Mouse (Mus musculus) CH12.LX (cell line): ENCODE data around the gene Tubb5. TPM values are rescaled to one million over a fixed set of nuclear protein-coding genes. Genes with fewer than 3 reads are reported as not detected.

Experiments used
- DNase-seq: peaks from one replicate; pipeline ENCODE4 v3.0.0-alpha.2; 2013; ENCODE audit errors: extremely low read depth
- H3K27ac ChIP-seq: 2 replicates; pipeline ENCODE4 v1.5.1; 2012; ENCODE audit warnings: low read depth, mild to moderate bottlenecking, control low read depth, moderate library complexity; ENCODE audit not compliant: insufficient read depth
- H3K27me3 ChIP-seq: replicated peaks from 2 replicates; pipeline ENCODE3; 2012; ENCODE audit warnings: inconsistent platforms
- H3K36me3 ChIP-seq, 2 experiments: replicated peaks in 1 of 2; 2 replicates each; pipeline versions ENCODE3 to v1.6.1; 2012; ENCODE audit warnings: inconsistent platforms in 1 of 2, low read length in 1 of 2, mild to moderate bottlenecking in 1 of 2, mixed read lengths in 1 of 2, moderate library complexity in 1 of 2; ENCODE audit not compliant: control insufficient read depth in 1 of 2, insufficient read depth in 1 of 2
- H3K4me1 ChIP-seq, 2 experiments: 2 replicates each; pipeline ENCODE4 v1.6.1; 2012; ENCODE audit warnings: inconsistent platforms in 1 of 2, moderate library complexity in 1 of 2; ENCODE audit not compliant: insufficient read depth in 2 of 2, control insufficient read depth in 1 of 2
- H3K4me2 ChIP-seq: 2 replicates; pipeline ENCODE4 v1.6.1; 2012; ENCODE audit warnings: low read depth, mild to moderate bottlenecking, control low read depth; ENCODE audit not compliant: poor library complexity, insufficient read depth, severe bottlenecking
- H3K4me3 ChIP-seq, 3 experiments: fragments of 150-350 bp in 1 of 3; sonication (generic) in 1 of 3; replicated peaks in 1 of 3; 2 replicates each; pipeline versions ENCODE3 to v1.5.1; 2011 to 2012; ENCODE audit warnings: low read depth in 2 of 3, low read length in 2 of 3, mild to moderate bottlenecking in 2 of 3, moderate library complexity in 2 of 3, control low read depth in 1 of 3, improper control_type of control experiment in 1 of 3, inconsistent platforms in 1 of 3, mixed read lengths in 1 of 3; ENCODE audit not compliant: poor library complexity in 1 of 3
- H3K79me2 ChIP-seq: replicated peaks from 2 replicates; pipeline ENCODE4 v1.6.1; 2012; ENCODE audit warnings: mild to moderate bottlenecking, moderate library complexity; ENCODE audit not compliant: control insufficient read depth, poor library complexity, insufficient read depth, severe bottlenecking; ENCODE audit errors: extremely low read depth
- H3K9ac ChIP-seq: 2 replicates; pipeline ENCODE4 v1.6.1; 2012; ENCODE audit warnings: low read depth, mild to moderate bottlenecking, control low read depth, moderate library complexity; ENCODE audit not compliant: insufficient read depth
- H3K9me3 ChIP-seq: replicated peaks from 2 replicates; pipeline ENCODE3; 2012; ENCODE audit warnings: low read length, inconsistent platforms, mixed read lengths
- BHLHE40 ChIP-seq: IDR thresholded peaks from 2 replicates; pipeline ENCODE4 v1.6.1; 2011; ENCODE audit warnings: mild to moderate bottlenecking, low read depth, low read length, improper control_type of control experiment
- CHD1 ChIP-seq: IDR thresholded peaks from 2 replicates; pipeline ENCODE4 v1.6.1; 2012; ENCODE audit warnings: low read depth, low read length, improper control_type of control experiment, inconsistent platforms
- CHD2 ChIP-seq: IDR thresholded peaks from 2 replicates; pipeline ENCODE4 v1.6.1; 2011; ENCODE audit warnings: low read length, improper control_type of control experiment
- E2F4 ChIP-seq: IDR thresholded peaks from 2 replicates; pipeline ENCODE4 v1.6.1; 2011; ENCODE audit warnings: low read depth, low read length, improper control_type of control experiment; ENCODE audit not compliant: insufficient replicate concordance
- ELF1 ChIP-seq: IDR thresholded peaks from 2 replicates; pipeline ENCODE4 v1.6.1; 2014; ENCODE audit warnings: low read depth, mild to moderate bottlenecking, inconsistent platforms, low read length, improper control_type of control experiment
- GABPA ChIP-seq: IDR thresholded peaks from 2 replicates; pipeline ENCODE4 v1.6.1; 2012; ENCODE audit warnings: low read depth, low read length, improper control_type of control experiment, inconsistent platforms; ENCODE audit not compliant: insufficient replicate concordance
- HCFC1 ChIP-seq: IDR thresholded peaks from 2 replicates; pipeline ENCODE4 v1.6.1; 2012; ENCODE audit warnings: low read depth, mild to moderate bottlenecking, inconsistent platforms, low read length, improper control_type of control experiment
- IRF4 ChIP-seq: IDR thresholded peaks from 2 replicates; pipeline ENCODE4 v1.6.1; 2014; ENCODE audit warnings: low read depth, mild to moderate bottlenecking, inconsistent platforms, low read length, improper control_type of control experiment
- JUND ChIP-seq: conservative IDR thresholded peaks from 2 replicates; pipeline ENCODE4 v1.6.1; 2011; ENCODE audit warnings: low read depth, low read length, improper control_type of control experiment
- KAT2A ChIP-seq: IDR thresholded peaks from 2 replicates; pipeline ENCODE4 v1.6.1; 2012; ENCODE audit warnings: low read length, improper control_type of control experiment, inconsistent platforms; ENCODE audit not compliant: insufficient replicate concordance
- MAFK ChIP-seq: IDR thresholded peaks from 2 replicates; pipeline ENCODE4 v1.6.1; 2011; ENCODE audit warnings: low read length, improper control_type of control experiment; ENCODE audit not compliant: insufficient replicate concordance
- MAX ChIP-seq: IDR thresholded peaks from 2 replicates; pipeline ENCODE4 v1.6.1; 2011; ENCODE audit warnings: low read length, improper control_type of control experiment
- MAZ ChIP-seq: IDR thresholded peaks from 2 replicates; pipeline ENCODE4 v1.6.1; 2012; ENCODE audit warnings: low read depth, mild to moderate bottlenecking, inconsistent platforms, low read length, improper control_type of control experiment, moderate library complexity
- MEF2A ChIP-seq: IDR thresholded peaks from 2 replicates; pipeline ENCODE4 v1.6.1; 2014; ENCODE audit warnings: low read depth, mild to moderate bottlenecking, inconsistent platforms, low read length, improper control_type of control experiment, borderline replicate concordance
- MYC ChIP-seq: IDR thresholded peaks from 2 replicates; pipeline ENCODE4 v1.6.1; 2011; ENCODE audit warnings: low read depth, mild to moderate bottlenecking, improper control_type of control experiment, low read length
- POLR2A ChIP-seq: IDR thresholded peaks from 2 replicates; pipeline ENCODE4 v1.6.1; 2011; ENCODE audit warnings: low read depth, mild to moderate bottlenecking, improper control_type of control experiment, low read length
- POLR2AphosphoS2 ChIP-seq: IDR thresholded peaks from 2 replicates; pipeline ENCODE4 v1.6.1; 2011; ENCODE audit warnings: low read depth, low read length, improper control_type of control experiment
- RAD21 ChIP-seq: IDR thresholded peaks from 2 replicates; pipeline ENCODE4 v1.6.1; 2011; ENCODE audit warnings: low read depth, mild to moderate bottlenecking, low read length, improper control_type of control experiment, moderate library complexity
- RCOR1 ChIP-seq: conservative IDR thresholded peaks from 2 replicates; pipeline ENCODE4 v1.6.1; 2012; ENCODE audit warnings: low read depth, mild to moderate bottlenecking, inconsistent platforms, low read length, improper control_type of control experiment
- SIN3A ChIP-seq: IDR thresholded peaks from 2 replicates; pipeline ENCODE4 v1.6.1; 2012; ENCODE audit warnings: low read length, improper control_type of control experiment, inconsistent platforms
- SMC3 ChIP-seq: IDR thresholded peaks from 2 replicates; pipeline ENCODE4 v1.6.1; 2011; ENCODE audit warnings: low read depth, low read length, improper control_type of control experiment
- TBP ChIP-seq: conservative IDR thresholded peaks from 2 replicates; pipeline ENCODE4 v1.6.1; 2011; ENCODE audit warnings: low read depth, low read length, improper control_type of control experiment
- UBTF ChIP-seq: IDR thresholded peaks from 2 replicates; pipeline ENCODE4 v1.6.1; 2012; ENCODE audit warnings: low read depth, mild to moderate bottlenecking, inconsistent platforms, low read length, improper control_type of control experiment, moderate library complexity
- USF1 ChIP-seq: IDR thresholded peaks from 2 replicates; pipeline ENCODE4 v1.6.1; 2014; ENCODE audit warnings: low read depth, mild to moderate bottlenecking, inconsistent platforms, low read length, improper control_type of control experiment
- USF2 ChIP-seq: conservative IDR thresholded peaks from 2 replicates; pipeline ENCODE4 v1.6.1; 2011; ENCODE audit warnings: low read depth, low read length, improper control_type of control experiment
- ZC3H11A ChIP-seq: IDR thresholded peaks from 2 replicates; pipeline ENCODE4 v1.6.1; 2012; ENCODE audit warnings: low read depth, mild to moderate bottlenecking, inconsistent platforms, low read length, improper control_type of control experiment
- ZKSCAN1 ChIP-seq: IDR thresholded peaks from 2 replicates; pipeline ENCODE4 v1.6.1; 2012; ENCODE audit warnings: low read depth, inconsistent platforms, low read length, improper control_type of control experiment, borderline replicate concordance
- ZNF384 ChIP-seq: IDR thresholded peaks from 2 replicates; pipeline ENCODE4 v1.6.1; 2012; ENCODE audit warnings: low read depth, low read length, improper control_type of control experiment, inconsistent platforms
- dilution Hi-C: fragments of 300-500 bp; cut with MboI; formaldehyde crosslinking; loops from 2 replicates; pipeline ENCODE4 v1.14.3; 2020; ENCODE audit warnings: low sequenced_read_pairs; ENCODE audit not compliant: extremely low pct_unique_long_range_greater_than_20kb, extremely low pct_ligation_motif_present
- in situ Hi-C: fragments of 300-500 bp; cut with MboI; formaldehyde crosslinking; loops from 3 replicates; pipeline ENCODE4 v1.14.3; 2019; ENCODE audit warnings: low sequenced_read_pairs, low pct_ligation_motif_present, low pct_unique_long_range_greater_than_20kb, mixed read lengths
- polyA plus RNA-seq: library from polyadenylated mRNA; unstranded; fragments of >175 nt; gene quantifications from 2 replicates; pipeline ENCODE4 v1.2.1, GENCODE M21; 2012; ENCODE audit warnings: low read depth; ENCODE audit not compliant: insufficient read length
- total RNA-seq, 2 experiments: library from RNA; depleted of rRNA; stranded (reverse); fragments of 300-350 nt in 1 of 2; fragments of >200 nt in 1 of 2; gene quantifications; 2 replicates each; pipeline ENCODE4 v1.2.3; 2012 to 2014

The Tubb5 gene
- total and polyA plus RNA-seq, 3 experiments: 1,014 to 1,121 (median 1,053) TPM

- H3K27me3 ChIP-seq: no peaks in the 10 kb centered on the region
- H3K9me3 ChIP-seq: no peaks in the 10 kb centered on the region
- dilution Hi-C loops (no loop called here), in situ Hi-C loops (loop anchor here (5.0 kb wide), 1 partner anchor 37 kb away; no protein-coding TSS in a partner anchor)
- no peak for DNase-seq
- H3K36me3 ChIP-seq: peaks cover 42 to 61% of the 10 kb centered on the region in 2 experiments
- H3K4me3 ChIP-seq: peak overlapping the region in 2 of 3 experiments; percentile 7 to 83
- TF ChIP-seq SMC3 (no peak), HCFC1 (no peak), MYC (no peak), MEF2A (no peak), POLR2A (no peak), USF2 (no peak), MAX (no peak), USF1 (no peak), ZKSCAN1 (no peak), E2F4 (no peak), MAFK (no peak), KAT2A (no peak), MAZ (no peak), IRF4 (no peak), RAD21 (no peak), BHLHE40 (no peak), SIN3A (no peak), UBTF (no peak)
- TF ChIP-seq, all 38 proteins: peak for 0
- Histone ChIP-seq H3K79me2 (peaks cover 38% of the 10 kb centered on the region), H3K27ac (no peak overlapping the region), H3K9ac (no peak overlapping the region), H3K4me1 (peaks cover 11 to 36% of the 10 kb centered on the region in 2 experiments), H3K4me2 (peak overlapping the region; percentile 89)
These were observed 2.5 kb downstream of the Tubb5 start for GRCm38 (mm10) chr17:35835424-35836140.

GRCm38 (mm10) chr17:35834696-35835422 lies 3.2 kb downstream of the Tubb5 start:
- TF ChIP-seq MAX (no peak), KAT2A (no peak), RAD21 (no peak), TBP (no peak), ELF1 (no peak), CHD2 (no peak), BHLHE40 (no peak), E2F4 (no peak), RCOR1 (no peak), JUND (no peak), MAFK (no peak), MYC (no peak), POLR2AphosphoS2 (no peak; the same call in 1 of the 2 replicates), ZNF384 (no peak), GABPA (no peak), CHD1 (no peak), ZC3H11A (no peak)
- TF ChIP-seq, all 38 proteins: peak for 0
- Histone ChIP-seq H3K4me1 (peaks cover 11 to 33% of the 10 kb centered on the region in 2 experiments), H3K27me3 (no peaks in the 10 kb centered on the region), H3K9ac (no peak overlapping the region), H3K9me3 (peaks cover 1% of the 10 kb centered on the region), H3K36me3 (peaks cover 45 to 68% of the 10 kb centered on the region in 2 experiments), H3K79me2 (peaks cover 38% of the 10 kb centered on the region), H3K4me2 (no peak overlapping the region), H3K4me3 (peak overlapping the region in 2 of 3 experiments; percentile 7 to 83), H3K27ac (no peak overlapping the region)
- dilution Hi-C loops (no loop called here), in situ Hi-C loops (loop anchor here (5.0 kb wide), 1 partner anchor 37 kb away; no protein-coding TSS in a partner anchor)
- no peak for DNase-seq
